Mouse (Mus musculus) liver, adult 2 months (tissue): ENCODE results near the gene Tcf25. TPM values are rescaled to one million over a fixed set of nuclear protein-coding genes. Genes with fewer than 3 reads are reported as not detected.
"Not testable (repeated sequence)": the region's sequence is repeated elsewhere in the genome, so short reads cannot be mapped to it uniquely, and the experiment has no call there.

Experiments
- DNase-seq: peaks from one replicate; pipeline ENCODE4 v3.0.0-alpha.2; 2011; ENCODE audit warnings: low read depth, low spot score; ENCODE audit errors: extremely low read depth
- H3K27ac ChIP-seq: fragments of 200-500 bp; replicated peaks from 2 replicates; pipeline ENCODE4 v1.5.1; 2012; ENCODE audit warnings: low read depth, mild to moderate bottlenecking, control low read depth, inconsistent platforms, low read length; ENCODE audit not compliant: insufficient read depth
- H3K27me3 ChIP-seq: fragments of 200-500 bp; 2 replicates; pipeline ENCODE4 v1.6.1; 2012; ENCODE audit warnings: mild to moderate bottlenecking, moderate library complexity, low read length, inconsistent platforms; ENCODE audit not compliant: control insufficient read depth, insufficient read depth
- H3K36me3 ChIP-seq: fragments of 200-500 bp; 2 replicates; pipeline ENCODE4 v1.6.1; 2012; ENCODE audit warnings: low read length, inconsistent platforms; ENCODE audit not compliant: control insufficient read depth, insufficient read depth
- H3K4me1 ChIP-seq: fragments of 200-500 bp; 2 replicates; pipeline ENCODE4 v1.6.1; 2011; ENCODE audit warnings: low read length; ENCODE audit not compliant: control insufficient read depth, insufficient read depth
- H3K4me3 ChIP-seq: fragments of 200-500 bp; 2 replicates; pipeline ENCODE4 v1.5.1; 2011; ENCODE audit warnings: low read depth, mild to moderate bottlenecking, control low read depth, low read length, moderate library complexity; ENCODE audit not compliant: insufficient read depth
- H3K79me2 ChIP-seq: fragments of 200-500 bp; 2 replicates; pipeline ENCODE4 v1.6.1; 2012; ENCODE audit warnings: inconsistent platforms, mild to moderate bottlenecking, low read length, moderate library complexity; ENCODE audit not compliant: control insufficient read depth, insufficient read depth
- H3K9ac ChIP-seq: fragments of 200-500 bp; 2 replicates; pipeline ENCODE4 v1.6.1; 2012; ENCODE audit warnings: low read depth, mild to moderate bottlenecking, control low read depth, inconsistent platforms, low read length
- CTCF ChIP-seq: fragments of 200-500 bp; IDR thresholded peaks from 2 replicates; pipeline ENCODE4 v1.5.1; 2011; ENCODE audit warnings: low read depth, low read length, control low read depth
- POLR2A ChIP-seq: fragments of 200-500 bp; IDR thresholded peaks from 2 replicates; pipeline ENCODE4 v1.6.1; 2011; ENCODE audit warnings: low read length, control low read depth; ENCODE audit not compliant: insufficient read depth; ENCODE audit errors: extremely low read depth
- WGBS: fragments of 180-500 bp; shearing (Covaris S2); methylation state at CpG from one replicate; pipeline ENCODE4 v1.1.7; 2018; 5-methylcytosine and 5-hydroxymethylcytosine counted together
- polyA plus RNA-seq: library from polyadenylated mRNA; depleted of rRNA; stranded (reverse); fragments of >200 nt; gene quantifications from 2 replicates; pipeline ENCODE4 v1.2.3, GENCODE M21; 2012
- total RNA-seq: library from RNA; depleted of rRNA; stranded (reverse); fragments of >200 nt; gene quantifications from 2 replicates; pipeline ENCODE4 v1.2.3, GENCODE M21; 2014

Gene Tcf25
- total and polyA plus RNA-seq, 2 experiments = 86.7 to 117 TPM

GRCm38 (mm10) chr8:123443576-123443921 lies 70.0 kb downstream of the Tcf25 start:
- Histone ChIP-seq H3K27ac (peak overlapping the region; percentile 94), H3K9ac (peak overlapping the region; percentile 95)
- peak; percentile 83 for DNase-seq

GRCm38 (mm10) chr8:123444131-123444530 lies 70.6 kb downstream of the Tcf25 start:
- peaks cover 7% of the 10 kb centered on the region for H3K4me1 ChIP-seq
- H3K27me3 ChIP-seq = no peaks in the 10 kb centered on the region
- WGBS = 77% methylated on average over 6 of the region's 6 CpGs
- H3K4me3 ChIP-seq = no peak overlapping the region
- no peaks in the 10 kb centered on the region for H3K36me3 ChIP-seq
- H3K9ac ChIP-seq = peak overlapping the region; percentile 25; the same call in 1 of the 2 replicates
- peak overlapping the region; percentile 72; the same call in 1 of the 2 replicates for H3K27ac ChIP-seq
- DNase-seq = no peak
- H3K79me2 ChIP-seq = peaks cover 3% of the 10 kb centered on the region; the same call in 1 of the 2 replicates
- no peak for TF ChIP-seq POLR2A
- TF ChIP-seq CTCF = no peak

More at GRCm38 (mm10) chr8:123443576-123443921, 70.0 kb downstream of the Tcf25 start:
- H3K4me3 ChIP-seq = peak overlapping the region; percentile 96
- H3K4me1 ChIP-seq = peaks cover 7% of the 10 kb centered on the region
- H3K36me3 ChIP-seq = no peaks in the 10 kb centered on the region
- no peaks in the 10 kb centered on the region for H3K27me3 ChIP-seq
- peaks cover 3% of the 10 kb centered on the region; the same call in 1 of the 2 replicates for H3K79me2 ChIP-seq
- 11% methylated on average over 4 of the region's 4 CpGs for WGBS
- TF ChIP-seq CTCF (no peak), POLR2A (no peak)

- H3K36me3 ChIP-seq = no peaks in the 10 kb centered on the region; the same call in 1 of the 2 replicates
- no peak for TF ChIP-seq CTCF
- TF ChIP-seq POLR2A = no peak
- peaks cover 3% of the 10 kb centered on the region; the same call in 1 of the 2 replicates for H3K79me2 ChIP-seq
- 89% methylated on average over 10 of the region's 10 CpGs for WGBS
- H3K27me3 ChIP-seq = no peaks in the 10 kb centered on the region
- no peak overlapping the region for H3K27ac ChIP-seq
- DNase-seq = no peak
- no peak overlapping the region for H3K9ac ChIP-seq
- H3K4me3 ChIP-seq = no peak overlapping the region
- H3K4me1 ChIP-seq = peaks cover 7% of the 10 kb centered on the region
Measured at GRCm38 (mm10) chr8:123445981-123446380, 72.4 kb downstream of the Tcf25 start.

DNA sequence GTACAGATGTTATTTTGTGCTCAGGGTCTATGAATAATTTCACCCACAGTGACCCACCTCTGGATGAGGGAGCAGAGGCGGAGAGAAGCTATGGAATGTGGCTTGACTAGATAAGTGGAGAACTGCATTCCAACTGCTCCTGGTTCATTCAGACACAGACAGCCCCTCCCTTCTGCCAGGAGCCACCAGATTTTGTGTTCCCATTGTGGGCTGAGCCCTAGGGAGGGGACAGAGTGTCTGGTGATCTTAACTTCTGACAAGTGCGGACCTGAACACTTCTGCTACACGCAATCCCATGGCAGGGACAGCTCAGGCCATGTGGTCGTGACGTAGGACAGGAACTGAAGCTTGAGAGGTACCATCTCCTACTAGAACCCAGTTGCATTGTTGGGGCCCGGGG lies 73.2 kb downstream of the Tcf25 start:
- Histone ChIP-seq H3K4me3 (no peak overlapping the region), H3K36me3 (no peaks in the 10 kb centered on the region; the same call in 1 of the 2 replicates), H3K9ac (no peak overlapping the region), H3K27me3 (no peaks in the 10 kb centered on the region), H3K27ac (no peak overlapping the region), H3K79me2 (peaks cover 3% of the 10 kb centered on the region; the same call in 1 of the 2 replicates), H3K4me1 (peaks cover 7% of the 10 kb centered on the region)
- no peak for DNase-seq
- TF ChIP-seq CTCF = no peak
- TF ChIP-seq POLR2A = no peak
- 92% methylated on average over 6 of the region's 6 CpGs for WGBS

- DNase-seq = no peak
- Histone ChIP-seq H3K79me2 (peaks cover 3% of the 10 kb centered on the region; the same call in 1 of the 2 replicates), H3K4me3 (no peak overlapping the region), H3K27me3 (no peaks in the 10 kb centered on the region), H3K27ac (no peak overlapping the region), H3K36me3 (peaks cover 15% of the 10 kb centered on the region), H3K4me1 (no peaks in the 10 kb centered on the region), H3K9ac (no peak overlapping the region)
- TF ChIP-seq CTCF (no peak), POLR2A (no peak)
- WGBS = 93% methylated on average over 5 of the region's 5 CpGs
Measured at GRCm38 (mm10) chr8:123450783-123451182, 77.2 kb downstream of the Tcf25 start.

DNA sequence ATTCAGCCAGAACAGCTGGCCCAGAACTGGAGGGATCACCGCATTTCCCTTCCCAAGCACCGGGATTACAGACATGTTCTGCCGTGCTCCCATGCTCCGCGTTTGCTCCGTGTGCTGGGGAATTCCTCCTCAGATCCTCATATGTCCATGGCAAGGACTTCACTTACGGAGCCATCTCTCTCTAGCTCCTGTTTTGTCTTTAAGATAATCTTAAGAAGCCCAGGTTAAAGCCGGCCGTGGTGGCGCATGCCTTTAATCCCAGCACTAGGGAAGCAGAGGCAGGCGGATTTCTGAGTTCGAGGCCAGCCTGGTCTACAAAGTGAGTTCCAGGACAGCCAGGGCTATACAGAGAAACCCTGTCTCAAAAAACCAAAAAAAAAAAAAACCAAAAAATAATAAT lies 78.2 kb downstream of the Tcf25 start:
- not testable (repeated sequence) for H3K4me1 ChIP-seq, H3K27me3 ChIP-seq, DNase-seq, H3K4me3 ChIP-seq, H3K79me2 ChIP-seq, H3K9ac ChIP-seq, H3K27ac ChIP-seq
- WGBS = 96% methylated on average over 12 of the region's 12 CpGs
- H3K36me3 ChIP-seq = peaks cover 15% of the 10 kb centered on the region
